Mouse (Mus musculus): ENCODE measurements at regions not wholly inside any gene's neighbourhood (a gene's known extent, or its start where the extent isn't known, plus 50 kb on each side); places are given as distances from the start of the nearest gene placed in this dataset.

GRCm38 (mm10) chr12:25265560-25266525 is 168.9 kb upstream of the Id2 start:
- no peak for DNase-seq (ENCODE audit: low read depth, low spot score)

DNA sequence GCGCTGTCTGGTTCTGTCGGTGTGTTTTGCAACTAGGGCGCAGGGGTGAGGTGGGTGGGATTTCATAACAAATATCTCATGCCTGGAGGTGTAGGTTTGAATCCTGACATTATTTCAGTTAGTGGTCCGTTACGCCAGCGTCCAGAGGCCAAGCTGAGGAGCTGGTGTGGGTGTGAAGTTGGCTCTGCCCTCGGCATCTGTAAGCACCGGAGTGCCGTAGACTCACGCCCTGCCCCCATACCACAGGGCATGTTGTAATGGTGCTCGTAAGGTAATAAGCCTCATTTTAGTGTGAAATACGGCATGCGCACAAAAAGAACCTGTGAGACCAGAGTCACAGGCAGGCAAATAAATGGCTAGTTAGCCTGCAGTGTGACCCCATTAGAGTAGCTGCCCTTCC is 168.1 kb upstream of the Id2 start:
- no peak for DNase-seq (ENCODE audit: low read depth, low spot score)

DNA sequence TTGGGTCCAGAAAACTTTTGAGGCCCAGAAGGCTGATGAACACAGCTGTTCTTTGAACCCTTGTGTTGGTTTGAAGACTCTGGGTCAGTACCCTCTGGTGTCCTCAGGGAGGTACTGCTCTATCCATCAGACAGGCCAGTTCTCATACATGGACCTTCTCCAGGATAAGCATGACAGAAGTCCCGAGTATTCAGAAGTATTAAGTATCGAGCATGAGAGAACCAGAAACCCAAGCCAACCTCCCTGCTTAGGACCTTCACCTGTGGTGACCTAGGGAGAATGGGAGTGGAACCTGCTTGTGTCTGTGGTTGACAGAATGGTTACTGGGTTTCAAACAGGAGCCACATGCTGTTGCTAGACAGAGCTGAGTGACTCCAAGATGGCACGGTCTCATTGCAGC is 167.5 kb upstream of the Id2 start:
- no peak for DNase-seq (ENCODE audit: low read depth, low spot score)

DNA sequence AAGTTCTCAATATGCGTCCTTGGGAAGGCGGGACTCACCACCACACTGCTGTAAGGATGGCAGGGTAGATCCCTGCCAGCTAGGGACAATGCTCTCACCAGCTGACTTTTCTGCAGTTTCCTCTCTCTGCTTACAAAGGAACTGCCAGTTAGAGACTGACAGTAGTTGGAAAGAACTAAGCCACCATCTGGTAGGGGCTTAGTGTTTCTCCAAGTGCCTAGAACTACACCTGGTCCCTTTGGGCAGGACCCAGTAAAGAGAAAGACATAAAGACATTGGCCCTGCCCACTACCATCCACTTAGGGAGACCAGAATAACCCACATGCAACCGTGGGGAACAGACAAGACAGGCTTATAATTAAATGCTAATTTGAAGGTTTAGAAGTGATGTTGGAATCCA is 165.5 kb upstream of the Id2 start:
- DNase-seq (ENCODE audit: low read depth, low spot score) = no peak

DNA sequence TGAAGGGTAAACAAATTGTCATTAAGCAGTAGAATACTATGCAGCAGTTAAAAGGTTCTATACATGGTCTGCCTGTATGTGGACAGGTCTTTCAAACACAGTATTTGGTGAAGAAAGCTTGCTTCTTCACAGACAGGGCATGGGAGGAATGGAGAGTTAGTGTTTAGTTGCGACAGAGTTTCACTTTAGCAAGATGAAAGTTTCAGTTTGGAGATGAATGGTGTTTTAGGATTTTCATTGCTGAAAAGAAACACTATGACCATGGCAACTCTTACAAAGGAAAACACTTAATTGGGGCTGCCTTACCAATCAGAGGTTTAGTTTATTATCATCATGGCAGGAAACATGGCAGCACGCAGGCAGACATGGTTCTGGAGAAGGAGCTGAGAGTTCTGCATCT is 162.2 kb upstream of the Id2 start:
- no peak for DNase-seq (ENCODE audit: low read depth, low spot score)

DNA sequence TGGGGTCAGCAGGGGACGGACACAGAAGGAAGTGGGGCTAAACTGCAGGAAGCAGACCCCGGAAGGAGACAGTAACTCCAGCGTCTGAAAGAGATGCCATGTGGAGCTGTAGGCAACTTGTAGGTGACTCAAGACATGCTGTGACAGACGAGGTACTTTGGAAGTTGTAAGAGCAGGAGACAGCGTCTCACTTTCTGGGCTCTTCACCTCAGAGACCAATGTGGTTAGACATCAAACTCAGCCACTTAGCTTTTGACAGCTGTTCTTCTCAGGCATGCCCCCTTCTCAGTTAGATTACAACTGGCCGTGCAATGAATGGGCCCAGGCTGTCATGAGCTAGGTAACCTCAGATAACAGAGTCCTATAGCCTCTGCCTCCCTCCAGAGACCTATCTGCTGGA is 159.3 kb upstream of the Id2 start:
- DNase-seq (ENCODE audit: low read depth, low spot score) = no peak

GRCm38 (mm10) chr12:25254716-25255115 is 157.8 kb upstream of the Id2 start:
- no peak for DNase-seq (ENCODE audit: low read depth, low spot score)

- no peak for DNase-seq (ENCODE audit: low read depth, low spot score)
Measured at GRCm38 (mm10) chr12:25252776-25253510, 156.0 kb upstream of the Id2 start.

DNA sequence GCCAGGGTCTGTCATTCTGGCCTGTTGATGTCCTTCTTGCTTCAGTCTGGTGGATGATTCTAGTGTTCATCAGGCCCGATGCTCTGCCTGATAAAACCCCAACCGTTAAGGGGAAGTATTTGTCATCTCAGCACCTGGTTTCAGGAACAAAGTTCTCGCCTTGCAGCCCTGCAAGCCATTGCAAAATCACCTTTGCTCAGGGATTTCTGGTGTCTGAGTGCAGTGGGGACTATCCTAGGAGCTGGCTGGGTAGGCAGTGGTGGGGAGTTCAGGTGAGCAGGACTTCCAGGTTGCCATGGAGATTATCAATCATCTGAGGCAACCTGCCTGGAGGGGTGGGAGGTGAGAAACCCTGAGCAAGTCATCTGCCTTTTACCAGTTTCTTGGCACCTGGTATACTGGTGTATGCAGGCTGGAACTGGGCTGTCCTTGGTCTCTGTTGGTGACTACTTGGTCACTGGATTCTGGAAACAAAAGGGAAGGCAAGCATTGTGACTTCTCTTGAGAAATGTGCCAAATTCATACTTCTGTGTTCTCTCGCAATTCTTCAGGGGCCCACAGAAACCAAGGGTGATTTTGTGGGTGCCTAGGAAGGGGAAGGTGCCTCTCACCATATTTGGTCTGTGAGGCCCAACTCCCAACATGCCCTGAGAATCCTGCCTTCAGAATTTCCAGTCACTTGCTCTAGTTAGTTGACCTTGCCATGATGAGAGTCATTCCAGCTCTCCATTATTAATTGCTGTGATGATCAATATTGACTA is 154.7 kb upstream of the Id2 start:
- no peak for DNase-seq (ENCODE audit: low read depth, low spot score)

DNA sequence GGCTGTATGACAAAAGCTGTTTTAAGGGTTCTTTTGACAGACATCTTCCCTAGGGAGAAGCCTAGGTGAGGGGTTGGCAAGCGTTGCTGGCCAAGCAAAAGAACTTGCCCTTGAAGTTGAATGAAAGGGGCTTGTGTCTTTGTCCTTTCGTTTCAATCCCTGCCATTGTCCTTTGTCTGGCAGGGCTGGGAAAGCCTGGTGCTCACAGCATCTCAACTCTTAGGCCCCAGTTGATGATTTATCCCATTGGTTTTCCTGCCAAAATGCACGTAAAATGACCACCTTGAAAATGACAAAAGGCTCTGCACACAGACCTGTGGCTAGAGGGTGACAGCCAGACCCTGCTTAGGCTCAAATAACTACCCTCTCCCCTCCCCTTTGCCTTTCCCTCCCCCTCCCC is 153.9 kb upstream of the Id2 start:
- DNase-seq (ENCODE audit: low read depth, low spot score) = peak; percentile 31

GRCm38 (mm10) chr12:25248681-25249366 is 151.9 kb upstream of the Id2 start:
- DNase-seq (ENCODE audit: low read depth, low spot score) = peak; percentile 8

DNA sequence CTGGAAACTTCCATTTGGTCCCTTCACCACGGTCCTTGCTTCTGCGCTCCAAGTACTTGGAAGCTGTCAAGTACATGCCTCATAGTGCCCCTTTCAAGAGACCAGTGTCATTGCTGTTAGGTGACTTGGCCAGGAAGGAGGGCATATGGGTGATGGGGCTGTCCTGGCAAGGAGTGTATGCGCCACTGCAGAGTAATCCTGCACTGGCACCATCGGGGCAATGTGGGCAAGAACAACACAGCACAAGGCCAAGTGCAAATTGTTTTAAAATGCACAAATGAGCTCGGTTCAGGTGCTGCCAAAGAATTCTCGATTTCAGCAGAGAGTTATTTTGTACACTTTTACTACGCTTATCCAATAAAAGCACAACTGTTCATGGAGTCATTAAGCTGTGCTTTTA is 149.6 kb upstream of the Id2 start:
- no peak for DNase-seq (ENCODE audit: low read depth, low spot score)

DNA sequence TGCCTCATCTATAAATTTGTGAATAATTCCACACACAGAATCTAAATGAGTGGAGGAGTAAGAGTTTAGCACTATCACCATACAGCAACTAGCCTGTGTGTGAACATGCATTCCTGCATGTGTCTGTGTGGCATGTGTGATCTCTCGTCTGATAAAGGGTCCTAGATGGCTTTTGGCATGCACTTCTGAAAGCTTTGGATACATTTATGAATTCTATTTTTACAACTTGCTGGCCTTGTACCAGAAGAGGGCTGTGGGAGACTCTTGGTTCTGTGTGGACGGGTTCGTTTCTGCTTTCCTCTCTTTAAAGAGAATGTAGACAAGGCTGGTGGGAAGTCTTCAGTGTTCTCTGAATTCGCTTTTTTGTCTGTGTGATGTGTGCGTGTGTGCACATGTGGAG is 148.7 kb upstream of the Id2 start:
- no peak for DNase-seq (ENCODE audit: low read depth, low spot score)

GRCm38 (mm10) chr12:25245251-25245650 is 148.3 kb upstream of the Id2 start:
- no peak for DNase-seq (ENCODE audit: low read depth, low spot score)

- peak; percentile 41 for DNase-seq (ENCODE audit: low read depth, low spot score)
Measured at GRCm38 (mm10) chr12:25244666-25245065, 147.7 kb upstream of the Id2 start.

DNA sequence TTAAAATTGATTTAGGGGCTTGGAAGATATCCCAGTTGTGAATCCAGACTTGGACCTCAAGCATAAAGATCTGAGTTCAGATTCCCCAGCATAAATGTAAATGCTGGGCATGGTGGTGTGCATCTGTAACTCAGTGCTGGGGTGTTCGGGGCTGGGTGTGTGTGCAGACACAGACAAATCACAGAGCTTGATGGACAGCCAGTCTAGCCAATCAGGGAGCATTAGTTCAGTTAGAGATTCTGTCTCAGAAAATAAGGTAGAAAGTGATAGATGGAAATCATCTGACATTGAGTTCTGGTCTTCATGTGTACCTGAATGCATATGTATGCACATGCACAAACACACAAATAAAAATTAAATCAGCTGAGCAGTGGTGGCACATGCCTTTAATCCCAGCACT is 147.0 kb upstream of the Id2 start:
- no peak for DNase-seq (ENCODE audit: low read depth, low spot score)

GRCm38 (mm10) chr12:25242369-25242768 is 145.4 kb upstream of the Id2 start:
- no peak for DNase-seq (ENCODE audit: low read depth, low spot score)

DNA sequence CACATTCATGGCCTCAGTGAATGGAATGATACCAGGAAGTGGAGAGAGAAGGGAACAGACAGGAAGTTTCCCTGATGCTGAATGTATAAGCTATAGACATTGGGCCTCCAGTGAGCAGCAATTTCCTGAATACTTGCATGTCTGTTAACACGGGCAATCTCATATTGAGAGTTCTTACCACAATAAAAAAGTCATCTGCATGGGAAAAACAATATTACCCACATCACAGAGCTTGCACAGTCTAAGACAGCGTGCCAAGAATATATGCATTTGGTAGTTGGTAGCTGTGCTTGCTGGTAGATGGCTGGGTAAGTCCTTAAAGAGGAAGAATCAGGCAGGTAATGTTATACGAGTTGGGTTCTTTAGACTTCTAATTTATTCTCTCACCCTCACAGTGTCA is 144.7 kb upstream of the Id2 start:
- DNase-seq (ENCODE audit: low read depth, low spot score) = no peak

- DNase-seq (ENCODE audit: low read depth, low spot score) = peak; percentile 31
Measured at GRCm38 (mm10) chr12:25240796-25241195, 143.9 kb upstream of the Id2 start.

DNA sequence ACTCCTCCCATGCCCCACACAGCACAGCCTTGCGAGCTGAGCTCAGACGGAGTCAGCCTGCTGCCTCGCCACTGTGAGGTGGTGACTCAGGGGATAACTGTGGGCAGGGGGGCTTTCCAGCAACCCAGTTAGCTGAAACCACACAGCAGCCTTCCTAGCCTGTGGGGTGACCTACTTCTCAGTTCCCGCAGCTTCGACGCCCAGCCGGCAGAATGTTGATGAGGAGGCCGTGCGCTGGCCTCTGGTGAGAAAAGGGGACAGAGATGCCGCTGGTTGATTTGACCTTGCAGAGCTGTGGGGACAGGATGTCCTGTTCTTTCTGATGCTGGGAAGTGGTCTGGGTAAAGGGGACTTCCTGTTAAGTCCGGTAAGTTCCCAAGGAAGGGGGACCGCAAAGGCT is 143.2 kb upstream of the Id2 start:
- DNase-seq (ENCODE audit: low read depth, low spot score) = peak; percentile 27

GRCm38 (mm10) chr12:25235071-25235470 is 138.1 kb upstream of the Id2 start:
- peak; percentile 31 for DNase-seq (ENCODE audit: low read depth, low spot score)

DNA sequence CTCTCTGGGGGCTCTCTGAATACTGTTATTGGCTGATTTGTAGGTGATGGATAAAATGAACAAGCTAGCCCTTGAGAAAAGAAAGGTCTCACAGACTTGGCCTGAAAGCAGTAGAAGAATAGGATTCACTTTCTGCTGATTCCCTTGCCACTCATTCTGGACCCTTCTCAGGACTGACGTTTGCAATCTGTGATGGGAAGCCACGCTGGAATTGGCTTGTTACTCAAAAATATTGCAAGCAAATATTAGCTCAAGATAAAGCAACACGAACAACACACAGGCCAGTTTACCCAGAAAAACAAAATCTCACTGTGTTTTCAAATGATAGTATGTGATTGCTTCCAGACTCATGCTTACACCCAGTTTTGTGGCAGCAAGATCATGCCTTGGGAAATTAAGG is 137.7 kb upstream of the Id2 start:
- DNase-seq (ENCODE audit: low read depth, low spot score) = no peak
